Mouse (Mus musculus) left cerebral cortex, adult 9 months (tissue): ENCODE data around the gene Arhgef15.
A peak's percentile ranks its signal among the peaks of the same experiment; 100 is the strongest.
"Not testable (repeated sequence)": the region's sequence is repeated elsewhere in the genome, so short reads cannot be mapped to it uniquely, and the experiment has no call there.

ENCODE experiments used
- DNase-seq, 2 experiments: peaks; one replicate each; pipeline ENCODE4 v3.0.0; 2022; ENCODE audit warnings: low spot score in 2 of 2

The Arhgef15 gene

DNA sequence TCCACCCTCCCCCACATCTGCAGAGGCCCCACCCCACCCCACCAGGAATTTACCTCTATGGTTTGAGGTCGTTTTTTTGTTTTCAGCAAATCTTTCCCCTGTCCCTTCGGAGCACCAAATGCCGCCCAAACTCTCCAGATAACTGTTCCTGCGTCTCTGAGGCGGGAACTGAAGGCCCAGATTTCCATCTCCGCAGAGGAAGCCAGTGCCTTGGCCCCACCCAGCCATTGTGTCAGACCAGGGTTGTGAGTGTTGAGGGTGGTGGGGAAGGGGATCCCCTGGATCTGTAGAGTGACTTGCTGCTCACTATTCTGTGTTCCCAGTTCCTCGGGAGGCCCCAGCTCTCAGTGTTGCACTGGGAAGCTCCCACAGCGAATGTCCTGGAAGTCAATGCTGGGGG is at the start of gene Arhgef15:
Gene Arhgef15, minus strand, starts transcription at position 173 of the 400 bp plus-strand sequence.
- DNase-seq, result no peak

DNA sequence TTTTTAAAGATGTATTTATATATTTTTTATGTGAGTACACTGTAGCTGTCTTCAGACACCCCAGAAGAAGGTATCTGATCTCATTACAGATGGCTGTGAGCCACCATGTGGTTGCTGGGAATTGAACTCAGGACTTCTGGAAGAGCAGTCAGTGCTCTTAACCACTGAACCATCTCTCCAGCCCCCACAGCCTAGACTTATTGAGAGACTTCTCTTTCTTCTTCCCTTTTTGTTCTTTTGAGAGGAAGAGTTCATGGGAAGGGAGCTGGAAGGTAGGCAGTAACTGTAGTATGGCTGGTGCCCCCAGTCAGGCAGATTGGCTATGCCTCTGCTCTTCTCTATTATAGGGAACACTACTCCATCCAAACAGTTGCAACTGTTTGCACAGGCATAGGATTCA is 49.3 kb upstream of the Arhgef15 start:
- not testable (repeated sequence) for DNase-seq

DNA sequence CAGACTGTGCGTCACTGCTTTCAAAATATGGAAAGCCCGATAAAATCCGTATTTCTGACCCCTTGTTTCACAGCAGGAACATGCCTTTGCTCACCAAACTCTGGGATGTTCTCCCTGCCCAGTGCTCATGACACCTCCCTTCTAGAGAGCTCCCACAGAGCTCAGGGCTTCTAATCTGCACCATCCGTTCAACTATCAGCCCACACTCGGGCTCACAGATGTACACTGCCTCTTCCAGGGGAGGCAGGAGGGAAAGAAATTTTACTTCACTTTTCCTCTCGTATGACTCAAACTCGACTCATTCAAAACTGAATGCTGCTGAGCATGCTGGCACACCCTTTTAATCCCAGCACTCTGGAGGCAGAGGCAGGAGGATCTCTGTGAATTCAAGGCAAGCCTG is 47.9 kb upstream of the Arhgef15 start:
- peak in 1 of 2 experiments; percentile 24 for DNase-seq

DNA sequence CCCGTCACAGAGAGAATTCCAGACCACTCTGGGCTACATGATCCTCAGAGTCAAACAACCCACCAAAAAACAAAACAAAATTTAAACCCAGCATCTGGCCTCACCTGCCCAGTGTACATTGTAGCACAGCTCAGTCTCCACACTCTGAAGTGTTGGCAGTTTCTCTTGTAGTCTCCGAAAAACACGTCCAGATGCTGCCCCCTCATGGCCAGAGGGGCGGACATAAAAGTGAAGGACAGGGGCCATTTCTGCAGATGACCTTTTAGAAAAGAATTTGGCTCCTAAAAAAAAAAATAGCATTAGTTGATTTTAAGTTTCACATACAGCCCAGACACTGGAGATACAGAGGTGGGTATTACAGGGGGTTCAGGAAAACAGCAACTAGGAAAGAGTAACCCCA is 46.3 kb upstream of the Arhgef15 start:
- DNase-seq, result no peak

DNA sequence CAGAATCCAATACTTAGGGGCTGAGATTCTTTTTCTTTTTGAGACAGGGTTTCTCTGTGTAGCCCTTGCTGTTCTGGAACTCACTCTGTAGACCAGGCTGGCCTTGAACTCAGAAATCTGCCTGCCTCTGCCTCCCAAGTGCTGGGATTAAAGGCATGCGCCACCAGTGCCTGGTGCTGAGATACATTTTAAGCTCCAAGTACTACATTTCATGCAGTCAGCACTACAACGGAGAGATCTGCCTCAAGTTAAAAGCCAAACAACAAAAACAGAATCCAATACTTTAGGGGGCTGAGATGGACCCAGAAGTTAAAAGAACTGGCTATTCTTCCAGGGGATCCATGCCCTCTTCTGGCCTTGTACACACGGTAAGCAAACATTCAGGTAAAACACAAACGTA is 45.5 kb upstream of the Arhgef15 start:
- not testable (repeated sequence) for DNase-seq

DNA sequence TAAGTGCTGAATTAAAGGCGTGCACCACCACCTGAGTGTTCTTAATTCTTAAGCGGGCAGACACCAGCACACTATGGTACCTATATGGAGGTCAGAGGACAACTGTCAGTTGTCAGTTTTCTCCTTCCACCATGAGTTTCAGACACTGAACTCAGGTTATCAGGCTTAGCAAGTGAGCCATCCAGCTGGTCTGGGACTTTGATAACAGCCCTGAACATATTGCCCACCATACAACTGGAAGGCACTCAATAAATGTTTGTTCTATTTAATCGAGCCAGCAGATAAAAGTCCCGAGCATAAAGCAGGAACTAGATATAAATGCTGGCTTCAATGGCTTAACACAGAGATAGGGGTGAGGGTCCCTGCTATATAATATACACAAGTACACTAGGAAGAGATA is 39.8 kb upstream of the Arhgef15 start:
- no peak for DNase-seq

DNA sequence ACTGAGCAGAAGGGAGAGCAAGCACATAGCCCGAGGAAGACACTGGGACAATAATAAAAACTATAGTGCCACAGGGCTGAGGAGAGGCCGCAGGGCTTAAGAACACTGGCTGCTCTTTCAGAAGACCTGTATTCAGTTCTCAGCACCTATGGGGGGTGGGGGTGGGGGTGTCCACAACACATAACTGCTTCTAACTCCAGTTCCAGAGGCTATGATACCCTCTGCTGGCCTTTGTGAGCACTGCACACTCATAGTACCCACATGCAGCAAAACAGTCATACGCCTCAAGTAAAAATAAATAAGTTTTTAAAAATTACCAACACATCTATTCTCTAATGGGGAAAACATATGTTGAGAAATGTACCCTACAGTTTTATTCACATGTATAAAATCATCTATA is 37.1 kb upstream of the Arhgef15 start:
- DNase-seq, result no peak

DNA sequence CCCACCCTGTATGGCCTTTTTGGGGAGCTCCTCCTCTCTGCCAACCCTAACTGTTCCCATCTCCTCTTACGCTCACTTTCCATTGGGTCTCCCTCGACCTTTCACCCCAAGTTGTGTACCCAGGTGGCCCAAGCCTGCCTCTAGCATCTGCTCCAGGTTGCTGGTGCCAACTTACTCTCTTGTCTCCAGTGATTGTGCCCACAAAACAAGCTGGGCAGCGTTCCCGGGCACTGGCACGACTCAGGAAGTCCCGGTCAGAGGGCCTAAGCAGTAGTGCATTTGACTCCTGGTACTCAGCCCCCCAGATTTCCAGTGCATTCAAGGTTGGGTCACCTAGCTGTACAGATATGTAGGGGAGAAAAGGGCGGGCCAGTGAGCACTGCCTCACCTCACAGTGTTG is 35.8 kb upstream of the Arhgef15 start:
- no peak for DNase-seq

DNA sequence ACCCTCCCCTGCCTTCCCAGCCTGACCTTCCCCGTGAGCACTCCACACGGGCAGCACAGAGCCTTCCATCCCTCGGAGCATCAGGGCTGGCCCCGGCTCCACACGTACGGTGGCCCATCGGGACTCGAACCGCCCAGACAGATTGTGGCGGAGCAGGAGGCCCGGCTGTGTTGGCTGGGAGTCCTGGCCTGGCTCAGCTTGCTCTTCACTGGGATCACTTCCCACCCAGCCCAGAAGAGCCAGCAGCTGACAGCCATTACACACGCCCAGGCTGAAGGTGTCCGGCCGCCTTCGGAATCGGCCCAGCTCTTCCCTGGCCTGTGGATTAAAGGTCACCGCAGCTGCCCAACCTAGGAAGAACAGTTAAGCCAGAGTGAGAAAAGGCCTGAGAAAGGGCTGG is 31.1 kb upstream of the Arhgef15 start:
- no peak for DNase-seq

DNA sequence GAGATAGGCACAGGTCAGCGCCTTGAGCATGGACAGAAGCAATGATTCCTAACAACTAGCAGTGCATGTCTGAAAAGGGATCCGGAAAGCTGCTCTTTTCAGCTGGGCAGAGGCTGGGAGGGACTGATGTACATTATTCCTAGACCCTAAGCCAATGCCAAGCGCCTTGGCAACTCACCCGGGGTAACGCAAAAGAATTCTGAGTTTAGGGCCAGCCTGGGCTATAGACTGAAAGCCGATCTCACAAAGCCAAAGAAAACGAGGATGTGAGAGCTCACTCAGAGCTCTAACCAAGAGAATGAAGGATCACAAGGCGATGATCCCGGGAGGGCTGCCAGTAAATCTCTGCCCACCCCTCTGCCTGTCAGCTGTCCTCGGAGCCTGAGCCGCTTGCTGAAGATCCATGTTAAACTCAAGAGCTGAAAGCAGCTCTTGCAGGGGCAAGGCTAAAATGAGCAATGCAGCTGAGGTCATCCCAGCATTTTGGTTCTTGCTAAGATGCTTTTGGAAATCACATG is 30.1 kb upstream of the Arhgef15 start:
- DNase-seq, result no peak

DNA sequence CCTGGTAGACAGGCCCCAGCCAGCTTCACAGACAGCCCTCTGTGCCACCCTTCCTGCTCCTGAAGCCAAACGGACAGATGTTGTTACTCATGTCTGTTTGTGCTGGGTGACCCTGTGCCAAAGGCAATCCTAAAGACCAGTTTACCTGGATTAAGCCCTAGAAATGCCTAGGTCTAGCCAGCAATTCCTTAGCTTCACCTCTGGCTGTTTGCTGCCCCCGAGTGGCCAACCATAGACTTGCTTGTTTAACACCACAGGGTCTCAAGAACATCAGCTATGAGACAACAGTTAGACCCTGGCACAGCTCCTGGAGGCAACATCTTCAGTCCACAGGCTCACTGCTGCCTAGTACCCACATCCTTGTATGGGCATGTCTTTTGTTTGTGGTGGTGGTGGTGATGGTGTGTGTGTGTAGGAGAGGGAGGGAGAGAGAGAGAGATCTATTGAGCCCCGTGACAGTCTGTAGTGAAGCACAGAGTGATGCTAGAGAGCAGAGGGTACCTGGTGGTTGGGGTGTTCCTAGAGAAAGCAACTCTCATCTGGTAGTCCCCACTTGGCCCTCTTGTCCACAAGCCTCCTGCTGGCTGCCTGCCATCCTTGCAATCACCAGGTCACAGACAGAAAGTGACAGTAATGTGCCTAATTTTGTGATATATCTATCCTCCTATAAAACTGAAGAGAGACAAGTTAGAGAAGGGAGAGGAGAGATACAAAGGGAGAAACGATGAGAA is 25.5 kb upstream of the Arhgef15 start:
- peak in 1 of 2 experiments; percentile 77 for DNase-seq

DNA sequence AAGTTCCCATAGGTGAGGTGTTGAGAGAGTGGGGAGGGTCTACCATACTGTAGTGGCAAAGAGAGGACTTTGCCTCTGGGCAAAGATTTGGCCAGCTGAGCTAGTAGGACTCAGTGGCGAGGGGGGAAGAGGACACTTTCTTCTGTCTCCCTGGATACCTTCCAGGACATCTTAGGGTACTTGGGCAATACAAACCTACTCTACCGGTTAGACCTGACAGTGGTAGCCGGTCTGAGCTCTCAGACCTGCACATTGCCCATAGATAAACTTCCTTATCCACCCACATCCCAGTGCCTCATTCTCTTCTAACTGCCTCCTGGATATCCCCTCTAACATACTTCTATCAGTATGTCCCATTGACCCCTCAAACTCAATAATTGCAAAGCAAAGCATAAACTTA is 23.6 kb upstream of the Arhgef15 start:
- DNase-seq, result no peak

DNA sequence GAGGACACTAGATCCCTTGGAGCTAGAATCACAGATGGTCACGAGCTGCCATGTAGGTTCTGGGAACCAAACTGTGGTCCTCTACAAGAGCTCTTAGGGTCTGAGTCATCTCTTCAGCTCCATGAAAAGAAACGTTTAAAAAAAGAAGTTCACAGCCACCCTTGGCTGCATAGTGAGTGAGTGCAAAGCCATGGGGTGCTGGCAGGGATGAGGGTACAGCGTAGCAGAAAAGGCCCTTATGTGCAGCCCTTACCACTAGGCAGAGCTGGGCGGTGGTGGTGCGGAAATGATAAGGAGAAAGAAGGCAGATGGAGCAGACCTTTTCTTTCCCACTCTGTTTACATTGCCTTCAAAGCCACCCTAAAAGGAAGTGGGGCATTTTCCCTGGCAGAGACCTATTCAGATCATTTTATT is 22.0 kb upstream of the Arhgef15 start:
- DNase-seq, result peak in 1 of 2 experiments; percentile 42

DNA sequence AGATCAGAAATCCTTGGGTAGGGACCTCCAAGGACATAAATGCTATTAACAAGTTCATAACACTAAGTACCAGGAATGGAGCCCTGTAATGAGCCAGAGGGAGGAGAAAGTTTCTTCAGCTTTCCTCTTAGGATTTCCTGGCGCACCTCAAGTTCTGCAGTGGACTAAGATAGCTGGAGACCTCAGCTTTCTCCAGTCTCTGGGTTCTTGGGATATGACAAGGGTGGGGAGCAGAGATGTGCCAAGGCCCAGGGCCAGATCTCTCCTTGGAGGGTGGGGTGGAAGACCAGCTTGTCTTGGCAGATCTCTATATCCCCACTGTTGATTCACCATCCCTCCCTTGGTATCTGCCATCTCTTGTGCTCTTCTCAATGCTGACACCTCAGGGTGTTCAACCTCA is 18.3 kb upstream of the Arhgef15 start:
- DNase-seq, result no peak

DNA sequence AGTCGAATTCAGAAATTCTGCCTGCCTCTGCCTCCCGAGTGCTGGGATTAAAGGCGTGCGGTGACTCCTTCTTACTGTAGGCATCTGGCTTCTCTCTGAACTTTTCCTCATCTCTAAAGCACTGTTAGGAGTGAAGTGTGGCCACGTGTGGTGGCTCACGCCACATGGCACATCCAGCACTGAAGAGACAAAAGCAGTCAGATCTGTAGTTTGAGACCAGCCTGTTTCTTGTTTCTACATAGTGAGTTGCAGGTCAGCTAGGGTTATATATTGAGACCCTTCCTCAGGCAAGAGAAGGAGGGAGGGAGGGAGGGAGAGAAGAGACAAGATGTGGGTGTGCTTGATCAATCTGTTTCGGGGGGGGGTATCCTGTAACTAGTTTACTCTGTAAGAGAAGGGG is 17.8 kb upstream of the Arhgef15 start, which contains the start of gene Rangrf:
Gene Rangrf, minus strand, starts transcription at position 101 of the 400 bp plus-strand sequence.
- DNase-seq, result no peak

DNA sequence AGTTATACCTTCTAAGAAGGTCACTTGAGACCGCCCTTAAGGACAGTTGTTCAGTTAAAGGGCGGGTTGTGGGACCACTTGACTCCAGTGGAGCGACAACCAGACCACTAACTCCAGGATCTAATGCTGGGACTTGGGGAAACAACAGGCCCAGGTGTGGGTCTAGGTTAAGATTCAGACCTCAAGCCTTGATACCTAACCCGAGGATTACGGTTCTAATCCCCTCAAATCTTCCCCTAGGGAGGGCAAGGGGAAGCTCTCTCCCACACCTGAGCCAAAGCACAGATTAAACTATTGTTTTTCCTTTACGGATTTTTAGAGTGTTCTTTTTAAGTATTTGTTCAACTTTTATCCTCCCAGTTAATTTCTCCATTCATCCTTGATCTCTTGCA is 16.8 kb upstream of the Arhgef15 start:
- no peak for DNase-seq

DNA sequence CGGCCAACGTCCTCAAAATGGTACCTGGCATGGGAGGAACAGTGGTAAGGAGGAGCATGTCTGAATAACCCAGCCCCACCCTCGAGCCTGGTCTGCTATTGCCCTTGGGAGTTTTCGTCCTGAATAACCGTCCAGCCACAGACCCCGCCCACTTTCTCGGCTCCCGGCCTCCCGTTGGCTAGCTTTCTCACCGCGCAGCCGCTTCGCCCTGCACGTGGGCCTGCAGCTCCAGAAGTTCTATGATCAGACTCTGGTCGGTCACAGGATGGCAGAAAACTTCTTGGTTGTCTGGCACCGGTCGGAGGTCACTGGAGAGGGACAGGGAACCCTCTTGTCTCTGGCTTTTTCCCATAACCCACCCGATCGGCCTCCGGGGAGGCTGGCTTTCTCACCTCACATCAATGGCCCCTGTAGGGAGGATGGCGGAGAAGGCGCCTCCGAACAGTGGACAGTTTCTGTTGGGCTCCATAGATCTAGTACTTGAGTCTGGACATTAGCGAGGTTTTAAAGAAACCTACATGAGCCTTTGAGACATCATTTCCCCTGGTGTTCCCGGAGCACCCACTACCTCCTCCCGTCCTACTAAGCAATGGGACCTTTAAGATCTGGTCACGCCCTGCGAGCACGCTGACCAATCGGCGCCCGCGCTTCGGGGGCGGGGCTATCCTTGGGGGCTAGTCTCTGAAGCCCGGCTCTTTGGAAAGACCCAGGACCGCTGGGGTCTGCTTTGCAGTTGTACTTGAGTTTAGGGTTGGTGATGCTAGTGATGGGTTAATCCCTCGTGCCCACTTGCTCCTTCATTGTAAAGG is 16.2 kb upstream of the Arhgef15 start:
- peak; percentile 40 to 80 for DNase-seq

DNA sequence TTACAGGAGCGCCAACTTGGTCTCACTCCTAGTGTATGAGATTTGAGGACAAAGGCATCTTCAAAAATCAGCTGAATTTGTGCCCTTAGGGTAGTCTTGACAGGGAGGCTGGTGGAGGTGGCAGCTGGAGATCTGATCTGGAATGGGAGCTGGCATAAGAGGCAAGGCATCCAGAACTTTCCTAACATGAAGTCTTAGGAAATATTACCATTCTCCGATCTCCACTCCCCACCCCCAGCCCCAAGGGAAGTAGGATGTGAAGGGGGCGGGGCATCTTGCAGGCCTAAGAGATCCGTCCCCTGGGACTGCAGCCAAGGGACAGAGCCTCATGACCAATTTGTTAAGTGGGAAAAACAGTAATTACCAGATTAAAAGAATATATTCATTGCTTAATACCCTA is 13.0 kb upstream of the Arhgef15 start:
- DNase-seq, result no peak

DNA sequence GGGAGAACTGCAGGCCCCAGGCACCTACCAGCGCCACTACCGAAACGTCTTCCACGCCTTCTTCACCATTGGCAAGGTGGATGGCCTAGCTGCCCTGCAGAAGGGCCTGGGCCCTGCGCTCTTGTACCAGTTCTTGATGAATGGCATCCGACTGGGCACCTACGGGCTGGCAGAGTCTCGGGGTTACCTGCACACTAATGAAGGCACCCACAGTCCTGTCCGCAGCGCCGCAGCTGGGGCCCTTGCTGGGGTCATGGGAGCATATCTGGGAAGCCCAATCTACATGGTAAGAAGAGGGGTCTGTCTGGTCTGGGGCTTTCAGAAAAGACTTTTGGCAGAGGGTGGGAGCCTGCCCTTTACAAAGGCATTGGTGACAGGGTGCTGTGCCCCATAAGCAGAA is 11.5 kb upstream of the Arhgef15 start:
- no peak for DNase-seq

DNA sequence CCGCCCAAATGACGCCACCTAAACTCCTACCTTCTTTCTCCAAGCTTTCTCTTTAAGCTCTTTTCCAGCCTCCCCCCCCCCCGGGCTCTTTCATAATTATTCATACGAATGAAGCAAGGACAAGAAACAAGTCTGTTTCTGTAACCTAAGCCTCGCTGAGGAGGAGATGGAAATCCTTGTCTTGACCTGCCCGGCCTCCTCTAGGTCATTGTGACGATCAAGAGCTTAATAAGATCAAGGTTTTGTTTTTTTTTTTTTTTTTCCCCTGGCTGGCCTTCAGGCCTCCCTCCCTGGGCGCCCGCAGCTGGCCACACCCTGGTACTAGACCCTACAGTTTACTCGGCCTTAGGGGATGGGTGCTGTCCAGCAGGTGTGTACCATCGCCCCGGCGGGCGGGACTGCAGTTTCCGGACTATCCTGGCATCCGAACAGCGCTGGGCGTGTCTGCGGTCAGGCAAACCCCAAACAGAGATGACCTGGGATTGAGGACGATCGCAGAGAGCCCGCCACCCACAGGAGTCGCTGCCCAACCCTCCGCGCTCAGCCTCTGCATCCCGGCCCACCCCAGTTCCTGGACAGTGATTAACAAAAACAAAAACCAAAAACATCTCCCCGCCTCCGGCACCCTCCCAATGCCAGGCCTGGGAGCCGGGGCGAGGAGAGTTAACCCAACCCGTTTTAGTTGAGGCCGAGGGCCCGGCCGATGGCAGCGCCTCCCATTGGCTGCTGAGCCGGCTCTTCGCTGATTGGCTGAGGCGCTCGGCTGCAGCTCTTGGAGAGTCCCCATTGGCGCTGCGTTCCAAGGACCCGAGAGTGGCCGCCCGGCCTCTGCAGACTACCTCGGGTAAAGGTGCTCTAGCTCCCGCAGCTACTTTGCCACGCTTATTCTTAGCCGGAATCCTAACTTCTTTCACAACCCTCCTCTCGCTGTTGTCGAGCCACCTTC is 10.3 kb upstream of the Arhgef15 start, which contains the start of gene Slc25a35:
Gene Slc25a35, plus strand, starts transcription at position 795 of the 946 bp plus-strand sequence.
- peak; percentile 64 to 91 for DNase-seq

DNA sequence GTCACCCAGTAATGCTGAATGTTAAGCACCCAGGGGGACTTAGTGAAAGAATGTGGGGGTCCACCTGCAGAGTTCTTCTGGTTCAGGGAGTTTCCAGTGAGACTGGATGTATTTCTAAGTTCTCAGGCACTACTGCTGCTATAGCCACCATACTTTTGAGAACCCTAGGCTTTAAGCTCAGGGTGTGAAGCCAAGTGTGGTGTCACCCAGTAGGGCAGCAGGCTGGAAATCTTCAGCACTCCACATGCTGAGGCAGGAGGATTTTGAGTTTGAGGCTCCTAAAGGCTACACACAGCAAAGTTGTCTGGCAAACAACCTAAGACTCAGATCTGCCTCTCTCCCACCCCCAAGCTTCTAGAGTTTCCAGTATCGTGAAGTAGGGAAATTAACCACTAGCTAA is 9.3 kb upstream of the Arhgef15 start:
- no peak for DNase-seq

DNA sequence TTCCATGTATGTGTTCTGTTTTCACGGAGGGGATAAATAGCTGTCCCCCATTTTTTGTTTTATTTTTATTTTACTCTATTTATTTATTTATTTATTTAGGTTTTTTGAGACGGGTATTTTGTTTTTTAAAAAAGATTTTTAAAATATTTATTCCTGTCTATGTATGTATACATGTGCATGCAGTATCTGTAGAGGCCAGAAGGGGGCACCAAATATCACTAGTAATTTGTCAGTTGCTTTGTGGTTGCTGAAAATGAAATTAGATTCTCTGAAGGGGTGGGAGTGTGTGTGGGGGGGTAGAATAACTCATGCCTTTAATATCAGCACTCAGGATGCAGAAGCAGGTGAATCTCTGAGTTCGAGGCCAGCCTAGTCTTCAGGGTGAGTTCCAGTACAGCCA is 8.6 kb upstream of the Arhgef15 start:
- DNase-seq, result peak in 1 of 2 experiments; percentile 68
